Mouse (Mus musculus): ENCODE data around the gene Hrasls.

Gene Hrasls

GRCm38 (mm10) chr16:29209605-29210411 lies at the start of gene Hrasls:
Hrasls (plus strand) TSS chr16:29209695.
- no peak for DNase-seq (ENCODE audit: low spot score)

DNA sequence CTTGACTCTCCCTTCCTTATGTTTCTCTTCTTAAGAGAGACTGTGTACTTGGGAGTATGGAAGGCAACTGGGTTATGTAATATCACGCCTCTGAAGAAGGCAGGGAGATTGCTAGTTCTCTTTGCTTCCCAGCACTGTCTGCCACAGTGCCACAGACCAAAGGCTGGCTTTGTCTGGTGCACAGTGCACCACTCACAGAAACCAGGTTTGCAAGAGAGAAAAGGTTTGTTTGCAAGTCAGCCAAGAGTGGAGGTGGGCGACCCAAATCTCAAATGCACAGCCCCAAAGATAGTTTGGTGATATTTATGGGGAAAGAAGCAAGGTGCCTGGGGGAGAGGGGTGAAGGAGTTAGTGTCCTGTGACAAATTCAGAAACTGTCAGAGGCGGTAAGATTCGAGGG lies 47.2 kb upstream of the Hrasls start:
- DNase-seq (ENCODE audit: low spot score): no peak

DNA sequence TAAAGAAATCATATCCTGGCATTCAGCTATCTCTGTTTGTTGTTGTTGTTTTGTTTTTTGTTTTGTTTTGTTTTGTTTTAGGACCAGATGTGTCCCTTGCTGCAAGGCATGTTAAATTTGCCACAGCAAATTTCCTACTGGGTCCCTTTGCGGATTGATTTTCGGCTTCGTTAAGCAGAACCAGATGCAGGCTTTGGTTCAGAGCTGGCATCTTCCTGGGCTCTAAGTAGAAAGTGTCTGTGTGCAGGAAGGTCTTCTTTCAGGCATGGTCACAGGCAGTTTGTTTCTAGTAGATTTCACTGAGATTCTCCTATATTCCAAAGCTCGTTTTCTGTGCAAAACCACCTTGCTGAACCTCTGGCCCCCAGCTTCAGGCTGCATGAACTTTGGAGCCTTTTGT lies 42.4 kb upstream of the Hrasls start:
- no peak for DNase-seq (ENCODE audit: low spot score)

DNA sequence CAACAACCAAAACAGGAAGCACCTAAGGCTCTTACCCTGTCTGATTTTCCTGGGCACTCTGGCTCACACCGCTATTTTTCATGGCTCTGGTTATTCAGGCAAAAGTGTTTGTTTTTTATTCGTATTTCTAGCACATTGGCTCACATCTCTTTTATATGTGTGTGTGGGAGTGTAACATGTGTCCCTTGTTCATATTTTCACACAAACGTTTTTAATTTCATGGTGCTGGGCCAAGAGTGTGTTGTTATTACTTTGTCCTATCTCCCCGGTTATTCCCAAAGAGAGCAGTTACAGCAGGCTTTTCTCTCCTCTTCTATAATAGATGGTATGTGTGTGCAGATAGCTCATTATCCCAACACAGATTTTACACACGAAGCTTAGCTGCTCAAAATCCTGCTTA lies 37.8 kb upstream of the Hrasls start:
- DNase-seq (ENCODE audit: low spot score): no peak

- DNase-seq (ENCODE audit: low spot score): peak; percentile 10
These were observed 36.3 kb upstream of the Hrasls start for GRCm38 (mm10) chr16:29173201-29173600.

GRCm38 (mm10) chr16:29174831-29175350 lies 34.6 kb upstream of the Hrasls start:
- peak; percentile 3 for DNase-seq (ENCODE audit: low spot score)

- no peak for DNase-seq (ENCODE audit: low spot score)
These were observed 16.6 kb upstream of the Hrasls start for GRCm38 (mm10) chr16:29192911-29193310.

DNA sequence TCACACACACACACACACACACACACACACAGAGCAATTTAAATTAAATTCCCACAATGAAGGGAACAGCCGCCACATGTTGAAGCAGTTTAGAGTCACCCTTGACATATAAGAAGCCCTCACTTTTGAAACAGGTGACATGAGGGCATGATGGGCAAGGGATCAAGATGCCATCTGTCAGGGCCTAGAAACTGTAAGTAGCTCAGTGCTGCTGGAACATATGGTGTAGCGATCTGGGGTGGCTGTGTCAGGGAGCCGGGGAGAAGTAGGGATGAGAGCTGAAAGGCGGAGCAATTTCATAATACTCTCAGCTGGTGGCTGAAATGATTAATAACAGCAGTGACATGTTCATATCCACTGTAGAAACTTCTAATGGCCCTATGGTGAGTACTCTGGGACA lies 15.5 kb upstream of the Hrasls start:
- no peak for DNase-seq (ENCODE audit: low spot score)

GRCm38 (mm10) chr16:29195156-29195555 lies 14.3 kb upstream of the Hrasls start:
- DNase-seq (ENCODE audit: low spot score): no peak

DNA sequence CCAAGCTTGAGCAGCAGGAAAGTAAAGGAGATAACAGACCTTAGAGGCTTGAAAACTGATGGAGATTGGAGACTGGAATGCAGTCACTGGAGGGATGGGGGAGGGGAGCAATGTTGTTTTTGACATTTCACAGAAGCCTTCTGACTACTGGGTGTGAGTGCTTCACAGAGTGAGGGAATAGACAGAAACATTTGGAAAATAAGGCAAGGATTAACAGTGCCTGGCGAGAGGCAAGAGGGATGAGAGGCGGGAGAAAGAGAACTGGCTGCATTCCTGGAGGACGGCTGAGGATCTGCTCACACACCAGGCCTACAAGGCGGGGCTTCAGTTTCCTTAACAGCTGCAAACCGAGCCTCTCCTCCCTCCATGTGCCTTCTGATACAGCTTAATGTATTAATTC lies 11.0 kb upstream of the Hrasls start:
- no peak for DNase-seq (ENCODE audit: low spot score)

DNA sequence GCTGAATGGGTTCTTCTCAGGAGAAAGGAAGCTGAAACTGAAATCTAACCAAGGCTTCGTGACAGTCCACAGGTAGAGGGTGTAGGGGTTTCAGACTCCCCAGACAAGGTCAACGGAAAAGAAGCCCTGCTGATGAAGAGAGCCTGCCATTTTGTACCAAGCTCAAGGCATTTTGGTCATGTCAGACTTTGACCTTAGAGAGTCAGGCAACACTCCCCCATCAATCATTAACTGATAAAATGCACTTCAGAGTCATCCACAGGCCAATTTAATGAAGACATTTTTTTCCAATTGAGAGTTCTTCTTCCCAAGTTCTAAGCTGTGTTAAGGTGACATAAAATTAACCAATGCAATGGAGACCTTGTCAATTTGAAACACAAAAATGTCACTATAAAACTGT lies 8.3 kb upstream of the Hrasls start:
- no peak for DNase-seq (ENCODE audit: low spot score)

- no peak for DNase-seq (ENCODE audit: low spot score)
These were observed 4.6 kb upstream of the Hrasls start for GRCm38 (mm10) chr16:29204875-29205274.

DNA sequence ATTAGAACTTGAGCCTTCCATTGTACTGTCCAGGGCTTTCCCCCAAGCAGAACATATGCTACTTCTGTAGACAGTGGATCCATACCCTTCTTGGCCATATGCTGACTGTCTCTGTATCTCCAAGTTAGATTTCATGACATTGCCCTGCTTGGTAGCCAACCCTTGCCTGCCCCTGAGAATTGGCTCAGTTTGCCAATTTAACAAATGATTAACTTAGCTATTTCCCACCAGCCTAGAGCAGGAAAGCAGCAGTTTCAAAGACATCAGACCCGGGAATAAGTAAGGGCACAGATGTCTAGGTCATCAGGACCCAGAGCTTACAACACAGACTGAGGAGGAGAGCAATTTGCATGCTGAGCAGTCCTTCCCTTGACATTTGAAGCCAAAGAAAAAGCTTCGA lies 3.9 kb upstream of the Hrasls start:
- no peak for DNase-seq (ENCODE audit: low spot score)

DNA sequence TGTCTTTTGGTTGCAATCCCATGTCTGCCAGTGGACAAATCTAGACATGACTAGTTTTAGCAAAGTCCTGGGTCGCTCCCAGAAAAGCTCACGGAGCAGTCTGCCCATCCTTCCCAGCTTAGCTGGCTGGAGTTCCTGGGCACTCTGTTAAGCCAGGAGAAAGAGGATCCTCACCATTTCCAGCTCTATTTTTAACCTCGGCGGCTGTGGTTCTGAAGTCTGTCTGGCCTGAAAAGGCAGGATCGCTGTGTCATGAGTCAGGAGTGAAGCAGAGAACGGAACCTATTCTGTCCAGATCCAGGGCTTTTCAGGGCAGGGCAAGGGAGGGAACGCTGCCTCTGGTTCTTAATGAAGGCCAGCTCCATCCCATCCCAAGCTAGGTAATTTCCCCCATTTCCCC lies 654 bp upstream of the Hrasls start:
- DNase-seq (ENCODE audit: low spot score): no peak

DNA sequence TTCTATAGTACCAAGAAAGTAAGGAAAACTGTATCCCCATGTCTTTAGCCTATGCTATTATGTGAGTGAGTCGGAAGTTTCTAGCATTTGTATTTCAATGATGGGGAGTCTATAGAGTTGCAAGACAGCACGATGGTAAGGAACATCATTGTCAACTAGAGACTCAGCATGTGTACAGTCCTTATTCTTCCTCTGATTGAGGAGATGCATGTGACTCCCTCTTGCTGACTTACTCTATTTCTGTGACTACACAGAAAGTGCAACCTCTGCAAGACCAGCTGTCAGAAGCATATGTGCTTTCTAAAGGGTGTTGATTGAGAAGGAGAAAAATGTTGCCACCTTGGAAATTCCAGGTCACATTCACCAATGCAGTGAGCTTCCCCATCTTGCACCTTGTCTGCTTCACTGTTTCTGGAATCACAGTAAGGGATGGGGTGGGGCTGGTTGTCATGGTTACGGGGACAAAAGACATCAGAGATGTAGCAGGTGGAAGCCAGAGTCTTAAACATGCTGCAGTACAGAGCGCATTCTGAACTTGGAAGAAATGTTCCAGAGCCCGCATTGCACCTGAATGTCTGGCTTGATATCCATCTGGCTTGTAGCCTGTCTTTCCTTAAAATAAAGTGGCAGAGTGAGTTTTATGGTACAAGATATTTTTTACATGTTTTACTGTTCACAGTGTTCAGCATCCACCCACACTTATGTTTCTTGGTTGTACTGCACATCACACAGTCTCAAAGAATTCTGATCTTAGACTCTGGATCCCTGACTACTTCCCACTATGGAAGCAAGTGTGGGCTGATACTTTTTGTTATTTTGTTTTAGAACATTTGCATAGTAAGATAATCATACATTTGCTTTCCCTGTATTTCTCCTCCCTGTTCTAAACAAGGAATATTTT lies 7.2 kb downstream of the Hrasls start:
- DNase-seq (ENCODE audit: low spot score): no peak

- DNase-seq (ENCODE audit: low spot score): no peak
These were observed 26.5 kb downstream of the Hrasls start for GRCm38 (mm10) chr16:29235951-29236350.

- DNase-seq (ENCODE audit: low spot score): peak; percentile 33
These were observed 44.8 kb downstream of the Hrasls start for GRCm38 (mm10) chr16:29254325-29254724.

Measured in lung, postnatal 25 days (tissue).